Comparison of ENCODE assay signal across 8 mouse cellular contexts in the genomic region with DNA sequence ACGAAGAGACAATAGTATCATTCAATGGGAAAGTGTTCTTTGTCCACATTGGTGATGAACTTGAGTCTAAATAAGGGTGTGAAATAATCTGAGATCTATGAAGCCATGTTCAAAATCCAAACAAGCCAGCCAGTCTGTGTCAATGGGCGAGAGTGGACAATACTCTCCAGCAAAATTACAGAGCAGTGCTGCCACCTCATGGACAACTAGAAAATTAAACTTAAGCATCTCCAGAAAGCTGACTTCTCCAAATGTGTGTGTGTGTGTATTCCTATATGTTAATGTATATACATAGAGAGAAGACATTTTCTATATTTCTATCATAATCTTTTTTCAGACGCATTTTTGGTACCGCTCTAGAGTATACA. TPM values are rescaled to one million over a fixed set of nuclear protein-coding genes. Genes with fewer than 3 reads are reported as not detected.
DNase-seq lines count a peak whose midpoint lies in the region.

No protein-coding gene starts in this region.

- H3K27me3 ChIP-seq in midbrain, embryonic 10.5 days (ENCODE audit: low read depth, poor library complexity, severe bottlenecking): no peaks in the 10 kb centered on the region

- 34% methylated on average over 4 of the region's 4 CpGs for WGBS in large intestine, adult 2 months
- WGBS in midbrain, embryonic 10.5 days: 31% methylated on average over 4 of the region's 4 CpGs

- no peaks in the 10 kb centered on the region for H3K36me3 ChIP-seq in midbrain, embryonic 10.5 days

- H3K4me1 ChIP-seq in midbrain, embryonic 10.5 days: peaks cover 18% of the 10 kb centered on the region

- H3K27ac ChIP-seq in midbrain, embryonic 10.5 days (replicated peaks): no peak overlapping the region

- peak; percentile 66 for DNase-seq in heart, adult 8-10 months (ENCODE audit: low spot score)
- DNase-seq in heart, postnatal 25 days (ENCODE audit: low spot score): no peak
- peak; percentile 78 for DNase-seq in ZHBTc4 (ENCODE audit: low read depth, low spot score)
- peak; percentile 91 for DNase-seq in embryo, embryonic 10.5 days (ENCODE audit: low spot score)
- DNase-seq in heart, postnatal 4 days: peak; percentile 76
- DNase-seq in large intestine, adult 2 months (ENCODE audit: low read depth, low spot score): peak; percentile 65
- DNase-seq in midbrain, embryonic 10.5 days (ENCODE audit: low spot score): peak; percentile 50
- peak; percentile 30 for DNase-seq in spleen, adult 12 weeks (ENCODE audit: low spot score)

- no peak overlapping the region for H3K4me3 ChIP-seq in midbrain, embryonic 10.5 days

- intact Hi-C loops in heart, postnatal 25 days (cut with DNase I): loop anchor here (1.0 to 2.0 kb wide), 2 partner anchors 92 to 144 kb away; no protein-coding TSS in a partner anchor

- H3K9me3 ChIP-seq in midbrain, embryonic 10.5 days (replicated peaks): no peaks in the 10 kb centered on the region

RNA-seq across cellular contexts. Expression of a gene that starts 33.6 kb away (rescaled TPM):
- 10 to 100 TPM; 23.0 to 24.9 (median 24.0) TPM for total RNA-seq in heart, adult 8-10 months (2022)
- total RNA-seq in heart, postnatal 25 days (2021): 10 to 100 TPM; 22.3 to 28.9 TPM
- total RNA-seq in heart, postnatal 4 days (2021): 10 to 100 TPM; 40.8 to 42.3 TPM
- polyA plus RNA-seq in large intestine, adult 2 months (2012; rRNA removed): 11.2 and 19.7 TPM in 2 replicates
- 11.2 and 11.6 TPM in 2 replicates for polyA plus RNA-seq in midbrain, embryonic 10.5 days (2016; fragmentation: Nextera tagmentation; extraction: Ambion mirVana)
